Comparison of ENCODE assay signal across 7 mouse cellular contexts in the genomic region with DNA sequence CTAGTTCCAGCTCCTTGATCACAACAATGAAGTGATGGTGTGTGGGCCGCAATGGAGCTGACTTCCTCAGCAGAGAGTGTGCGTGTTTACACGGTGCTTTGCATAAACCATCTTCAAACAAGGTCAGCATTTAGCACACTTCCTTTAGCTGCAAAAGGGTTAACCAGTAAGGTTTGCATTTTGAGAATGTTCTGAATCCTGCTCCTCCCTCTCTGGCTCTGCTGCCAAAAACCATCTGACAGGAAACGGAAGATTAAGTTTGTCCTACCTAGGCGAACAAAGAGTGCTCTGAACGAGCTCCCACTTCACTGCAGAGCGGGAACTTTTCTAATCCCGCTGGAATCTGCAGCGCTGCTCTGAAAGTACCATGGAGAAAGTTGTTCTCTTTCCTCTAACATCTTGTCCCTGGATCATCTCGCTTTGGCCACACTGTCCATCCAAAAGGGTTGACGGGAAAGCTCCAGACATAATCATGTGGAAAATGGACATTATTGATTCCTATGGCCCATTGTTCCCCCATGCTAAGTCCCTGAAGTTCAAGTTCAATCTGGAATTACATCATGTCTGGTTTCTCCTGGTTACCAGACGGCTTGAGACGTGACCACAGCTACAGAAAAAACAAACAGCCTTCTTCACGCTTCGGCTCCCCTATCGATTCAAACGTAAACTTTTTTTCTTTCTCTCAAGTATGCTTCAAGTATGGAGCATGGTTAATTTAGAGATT.
DNase-seq lines count a peak whose midpoint lies in the region; ATAC-seq and TF ChIP-seq lines count a peak whose summit lies in the region.

No protein-coding gene starts in this region.

- TF ChIP-seq CTCF in Patski (IDR thresholded peaks at IDR 0.05), result no peak
- TF ChIP-seq CTCF in cortical plate, adult 2 months (IDR thresholded peaks at IDR 0.05; ENCODE audit: extremely low read depth, insufficient read depth, low read length), result no peak

- H3K27me3 ChIP-seq in Patski, result no peaks in the 10 kb centered on the region
- H3K27me3 ChIP-seq in splenic B cell, adult 2 months (ENCODE audit: control insufficient read depth, insufficient read depth, low read length, poor library complexity, severe bottlenecking), result no peaks in the 10 kb centered on the region; the same call in 1 of the 2 replicates

- CTCF ChIA-PET in Patski (lab: Charles Lee), result no interaction called here

- H3K36me3 ChIP-seq in splenic B cell, adult 2 months (ENCODE audit: control insufficient read depth, insufficient read depth, low read length, poor library complexity, severe bottlenecking), result no peaks in the 10 kb centered on the region

- peak; percentile 64 for DNase-seq in Patski (ENCODE audit: low read depth, low spot score)
- DNase-seq in heart, adult 9 months (ENCODE audit: low spot score in 2 of 2), result peak; percentile 73 to 76
- peak; percentile 64 for DNase-seq in kidney, adult 18-20 months
- peak; percentile 87 for DNase-seq in lung, postnatal 10 days
- peak; percentile 1 for DNase-seq in splenic B cell, adult 2 months (ENCODE audit: low read depth, low spot score)
- DNase-seq in right cerebral cortex, postnatal 4 days, result no peak

- H3K27ac ChIP-seq in cortical plate, adult 2 months (ENCODE audit: insufficient read depth, low read length), result peak overlapping the region; percentile 27; the same call in 1 of the 2 replicates

- peaks cover 5% of the 10 kb centered on the region for H3K4me1 ChIP-seq in cortical plate, adult 2 months (ENCODE audit: control insufficient read depth, insufficient read depth, low read length)

- ATAC-seq in Patski, result peak; percentile 69

- no peak for TF ChIP-seq POLR2A in cortical plate, adult 2 months (IDR thresholded peaks at IDR 0.05; ENCODE audit: extremely low read depth, insufficient read depth, low read length)

- H3K4me3 ChIP-seq in cortical plate, adult 2 months (ENCODE audit: insufficient read depth, low read length), result no peak overlapping the region

- in situ Hi-C loops in Patski (cut with MboI; ENCODE audit: low pct_unique_long_range_greater_than_20kb), result loop anchor here (5.0 to 25.0 kb wide), 2 partner anchors 198 to 633 kb away; no protein-coding TSS in a partner anchor

- POLR2A ChIA-PET in Patski (lab: Charles Lee), result interaction anchor here (0.7 kb wide), 1 partner anchor 375 kb away, joined by 3 read pairs; no protein-coding TSS in a partner anchor
